Mouse (Mus musculus) liver, postnatal 0 days (tissue): ENCODE data around the gene Dynlrb1. TPM values are rescaled to one million over a fixed set of nuclear protein-coding genes. Genes with fewer than 3 reads are reported as not detected.

Experiments used
- ATAC-seq: fragments of 200-750 bp; cut with Nextera tagmentation; 2 replicates; pipeline ENCODE4 v1.8.0; 2017; ENCODE audit warnings: mild to moderate bottlenecking, moderate library complexity
- DNase-seq: peaks from one replicate; pipeline ENCODE4 v3.0.0-alpha.2; 2016
- H3K27ac ChIP-seq: fragments of 300-500 bp; sonication (generic); 2 replicates; pipeline ENCODE4 v1.5.1; 2014; ENCODE audit warnings: antibody characterized with exemption, moderate library complexity, mild to moderate bottlenecking, low read depth
- H3K27me3 ChIP-seq: fragments of 300-500 bp; sonication (generic); 2 replicates; pipeline ENCODE4 v1.6.1; 2014; ENCODE audit warnings: low read length, control low read depth, mixed read lengths; ENCODE audit not compliant: insufficient read depth
- H3K36me3 ChIP-seq: fragments of 300-500 bp; sonication (generic); replicated peaks from 2 replicates; pipeline ENCODE4 v1.6.1; 2014; ENCODE audit warnings: mild to moderate bottlenecking, control low read depth, low read length, moderate library complexity, mixed read lengths; ENCODE audit not compliant: insufficient read depth
- H3K4me1 ChIP-seq: fragments of 300-500 bp; sonication (generic); 2 replicates; pipeline ENCODE4 v1.6.1; 2014; ENCODE audit warnings: antibody characterized with exemption, mild to moderate bottlenecking, control low read depth; ENCODE audit not compliant: insufficient read depth
- H3K4me2 ChIP-seq: fragments of 300-500 bp; sonication (generic); 2 replicates; pipeline ENCODE4 v1.6.1; 2014; ENCODE audit warnings: low read depth, mild to moderate bottlenecking, low read length, moderate library complexity, mixed read lengths
- H3K4me3 ChIP-seq: fragments of 300-500 bp; sonication (generic); 2 replicates; pipeline ENCODE4 v1.5.1; 2014; ENCODE audit warnings: low read depth, low read length
- H3K9ac ChIP-seq: fragments of 300-500 bp; sonication (generic); replicated peaks from 2 replicates; pipeline ENCODE4 v1.6.1; 2014; ENCODE audit warnings: mild to moderate bottlenecking, moderate library complexity
- H3K9me3 ChIP-seq: fragments of 300-500 bp; sonication (generic); 2 replicates; pipeline ENCODE4 v1.6.1; 2016; ENCODE audit warnings: mild to moderate bottlenecking, control low read depth, low read length, mixed read lengths
- CTCF ChIP-seq: sonication (generic); IDR thresholded peaks from 2 replicates; pipeline ENCODE4 v1.5.1; 2016; ENCODE audit warnings: antibody characterized with exemption, low read depth
- EP300 ChIP-seq: IDR thresholded peaks from 2 replicates; pipeline ENCODE4 v1.6.1; 2016; ENCODE audit warnings: antibody characterized with exemption, low read depth, mild to moderate bottlenecking
- WGBS: fragments of 180-500 bp; shearing (Covaris S2); extraction: QIAGEN DNeasy Blood & Tissue Kit; methylation state at CpG from one replicate; pipeline ENCODE4 v1.1.7; 2014; ENCODE audit not compliant: insufficient replicate concordance; 5-methylcytosine and 5-hydroxymethylcytosine counted together
- polyA plus RNA-seq: library from polyadenylated mRNA; unstranded; fragments of >200 nt; fragmentation: Nextera tagmentation; extraction: Ambion mirVana; gene quantifications from 2 replicates; pipeline ENCODE4 v1.2.1, GENCODE M21; 2015

Gene Dynlrb1
- polyA plus RNA-seq, 1 experiment from 2014 or later, result 129 TPM

GRCm38 (mm10) chr2:155266896-155267295 lies 30.6 kb downstream of the Dynlrb1 start:
- no peak overlapping the region for H3K4me3 ChIP-seq
- H3K27me3 ChIP-seq, result no peaks in the 10 kb centered on the region
- no peak for TF ChIP-seq EP300
- no peak for TF ChIP-seq CTCF
- DNase-seq, result no peak
- H3K4me1 ChIP-seq, result no peaks in the 10 kb centered on the region; the same call in 1 of the 2 replicates
- ATAC-seq, result peak; percentile 64; the same call in 1 of the 2 replicates
- WGBS, result 64% methylated on average over 5 of the region's 5 CpGs
- no peak overlapping the region for H3K4me2 ChIP-seq
- H3K27ac ChIP-seq, result peak overlapping the region; percentile 23; the same call in 1 of the 2 replicates
- no peak overlapping the region for H3K9ac ChIP-seq
- no peaks in the 10 kb centered on the region for H3K36me3 ChIP-seq
- no peaks in the 10 kb centered on the region for H3K9me3 ChIP-seq

- no peaks in the 10 kb centered on the region for H3K27me3 ChIP-seq
- 87% methylated on average over 6 of the region's 6 CpGs for WGBS
- no peak overlapping the region for H3K4me2 ChIP-seq
- H3K27ac ChIP-seq, result no peak overlapping the region
- H3K9ac ChIP-seq, result no peak overlapping the region
- ATAC-seq, result no peak
- no peaks in the 10 kb centered on the region for H3K36me3 ChIP-seq
- no peaks in the 10 kb centered on the region for H3K9me3 ChIP-seq
- peaks cover 2% of the 10 kb centered on the region for H3K4me1 ChIP-seq
- TF ChIP-seq EP300 (no peak), CTCF (peak; percentile 58)
- DNase-seq, result no peak
- no peak overlapping the region for H3K4me3 ChIP-seq
These were observed 35.6 kb downstream of the Dynlrb1 start for GRCm38 (mm10) chr2:155271957-155272356.

- H3K4me3 ChIP-seq, result no peak overlapping the region
- H3K9ac ChIP-seq, result no peak overlapping the region
- no peaks in the 10 kb centered on the region for H3K36me3 ChIP-seq
- H3K27ac ChIP-seq, result no peak overlapping the region
- H3K9me3 ChIP-seq, result no peaks in the 10 kb centered on the region
- H3K27me3 ChIP-seq, result no peaks in the 10 kb centered on the region
- 72% methylated on average over 10 of the region's 10 CpGs for WGBS
- no peak overlapping the region for H3K4me2 ChIP-seq
- TF ChIP-seq EP300 (no peak), CTCF (no peak)
- H3K4me1 ChIP-seq, result peaks cover 7% of the 10 kb centered on the region
- no peak for ATAC-seq
- DNase-seq, result no peak
These were observed 36.2 kb downstream of the Dynlrb1 start for GRCm38 (mm10) chr2:155272396-155273170.

- Histone ChIP-seq H3K27ac (no peak overlapping the region), H3K27me3 (no peaks in the 10 kb centered on the region), H3K9ac (no peak overlapping the region), H3K36me3 (no peaks in the 10 kb centered on the region), H3K4me1 (peaks cover 7% of the 10 kb centered on the region), H3K9me3 (no peaks in the 10 kb centered on the region), H3K4me2 (no peak overlapping the region), H3K4me3 (no peak overlapping the region)
- 79% methylated on average over 8 of the region's 8 CpGs for WGBS
- ATAC-seq (no peak), DNase-seq (no peak)
- TF ChIP-seq EP300 (no peak), CTCF (no peak)
These were observed 37.3 kb downstream of the Dynlrb1 start for GRCm38 (mm10) chr2:155273603-155274002.

- H3K9me3 ChIP-seq, result no peaks in the 10 kb centered on the region
- peak within 1 kb of the TSS; percentile 81 for H3K4me3 ChIP-seq
- no peaks in the 10 kb centered on the region for H3K27me3 ChIP-seq
- peak within 1 kb of the TSS; percentile 85 for H3K4me2 ChIP-seq
- WGBS, result under 1% methylated on average over 47 of the region's 47 CpGs
- peak within 1 kb of the TSS; percentile 80 for H3K27ac ChIP-seq
- H3K36me3 ChIP-seq, result no peaks in the 10 kb centered on the region
- H3K9ac ChIP-seq, result peak within 1 kb of the TSS; percentile 74
- ATAC-seq (peak; percentile 94), DNase-seq (peak; percentile 95)
- peaks cover 7% of the 10 kb centered on the region for H3K4me1 ChIP-seq
- TF ChIP-seq EP300 (no peak), CTCF (no peak)
These were observed 39.9 kb downstream of the Dynlrb1 start, which contains the start of gene Map1lc3a for GRCm38 (mm10) chr2:155276195-155276594. TSS of gene Map1lc3a (plus strand) at chr2:155276297.

GRCm38 (mm10) chr2:155276621-155277175 lies 40.4 kb downstream of the Dynlrb1 start:
- Histone ChIP-seq H3K4me3 (peak overlapping the region; percentile 81), H3K36me3 (no peaks in the 10 kb centered on the region), H3K4me1 (peaks cover 7% of the 10 kb centered on the region), H3K9me3 (no peaks in the 10 kb centered on the region), H3K9ac (peak overlapping the region; percentile 74), H3K27me3 (no peaks in the 10 kb centered on the region), H3K27ac (peak overlapping the region; percentile 80), H3K4me2 (peak overlapping the region; percentile 85)
- ATAC-seq, result peak; percentile 88
- 1% methylated on average over 32 of the region's 49 CpGs for WGBS
- TF ChIP-seq EP300 (no peak), CTCF (no peak)
- peak; percentile 77 for DNase-seq
